Mouse (Mus musculus) adrenal gland, postnatal 4 days (tissue): ENCODE data around the gene Stk11. TPM values are rescaled to one million over a fixed set of nuclear protein-coding genes. Genes with fewer than 3 reads are reported as not detected.

Experiments used
- DNase-seq, 2 experiments: peaks; one replicate each; pipeline ENCODE4 v3.0.0; 2021 to 2022; ENCODE audit warnings: low spot score in 2 of 2, mixed read lengths in 2 of 2
- total RNA-seq, 2 experiments: library from RNA; stranded (reverse); gene quantifications; 2 replicates each; pipeline ENCODE4 v1.2.3; 2021

Gene Stk11
- total RNA-seq, 2 experiments from 2014 or later, result 130 to 139 TPM

DNA sequence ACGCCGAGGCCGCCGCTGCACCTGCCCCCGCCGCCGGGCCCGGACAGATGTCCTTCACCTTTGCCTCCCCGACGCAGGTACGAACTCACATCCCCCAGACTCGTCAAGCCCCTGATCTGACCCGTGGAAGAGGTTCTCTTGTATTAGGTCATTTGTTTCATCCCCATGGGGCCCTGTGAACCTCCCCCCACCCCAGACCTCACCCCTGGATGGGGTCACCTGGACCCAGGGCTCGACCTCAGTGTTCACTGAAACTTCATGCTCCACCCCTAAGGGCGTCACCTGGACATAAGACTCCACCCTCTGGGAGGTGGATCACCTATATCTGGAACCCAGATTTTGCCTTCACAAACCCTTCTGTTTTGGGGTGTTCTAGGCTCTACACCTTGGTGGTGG lies 26.9 kb downstream of the Stk11 start:
- DNase-seq, result no peak

GRCm38 (mm10) chr10:80143664-80144063 lies 28.1 kb downstream of the Stk11 start:
- DNase-seq, result no peak

DNA sequence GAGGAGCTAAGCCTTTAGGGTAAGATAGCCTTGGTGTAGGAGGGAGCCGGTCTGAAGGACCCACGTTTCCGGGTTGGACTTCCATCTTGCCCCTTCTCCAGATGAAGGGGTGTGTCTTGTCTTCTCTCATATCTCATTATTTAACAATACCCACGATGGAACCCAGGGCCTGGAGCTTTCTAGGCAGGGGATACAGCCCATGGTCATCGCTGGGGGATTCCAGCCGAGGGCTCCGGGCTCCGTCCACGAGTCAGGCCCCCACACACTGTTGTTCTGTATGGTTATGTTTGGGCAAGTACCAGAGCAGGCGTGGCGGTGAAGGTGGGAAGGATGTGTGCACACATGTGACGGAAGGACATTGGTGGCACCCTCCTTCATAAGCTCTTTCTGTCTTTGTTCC lies 28.6 kb downstream of the Stk11 start:
- no peak for DNase-seq

DNA sequence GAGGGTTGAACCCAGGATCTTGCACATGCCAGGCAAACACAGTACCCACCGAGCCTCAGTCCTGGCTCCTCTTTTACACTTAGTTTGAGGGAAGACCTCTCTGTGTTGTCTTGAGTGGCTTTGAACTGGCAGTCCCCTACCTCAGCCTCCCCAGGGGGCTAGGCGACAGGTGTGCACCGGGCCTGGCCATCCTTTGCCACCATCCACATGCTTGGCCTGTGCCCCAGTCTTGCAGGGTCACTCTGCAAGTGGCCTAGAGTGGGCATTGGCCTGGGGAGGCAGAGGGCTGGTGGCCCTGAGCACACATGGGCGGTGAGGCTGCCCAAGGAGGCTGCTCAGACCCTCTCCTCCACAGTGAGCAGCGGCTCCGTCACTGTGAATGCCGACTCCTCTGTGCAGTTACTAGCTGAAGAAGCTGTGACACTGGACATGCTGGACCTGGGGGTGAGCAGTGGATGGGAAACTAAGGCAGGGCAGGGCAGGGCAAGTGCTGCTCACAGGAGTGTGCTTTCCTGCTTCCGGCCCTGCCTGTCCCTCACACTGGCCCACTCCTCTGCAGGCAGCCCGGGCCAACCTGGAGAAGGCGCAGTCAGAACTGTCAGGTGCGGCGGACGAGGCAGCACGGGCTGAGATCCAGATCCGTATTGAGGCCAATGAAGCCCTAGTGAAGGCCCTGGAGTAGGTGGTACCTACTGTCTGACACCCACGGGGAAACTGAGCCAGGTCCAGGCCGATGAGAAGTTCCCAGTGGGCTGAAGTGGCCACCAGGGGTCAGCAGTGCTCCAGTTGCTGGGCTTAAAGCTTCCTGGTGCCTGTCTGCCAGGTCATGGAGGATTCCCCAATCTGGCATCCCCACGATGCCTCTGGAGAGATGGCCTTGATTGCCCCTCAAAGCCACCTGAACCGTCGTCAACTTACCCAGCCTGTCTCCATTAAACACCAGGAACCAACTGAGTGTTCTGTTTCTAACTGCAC lies 29.5 kb downstream of the Stk11 start:
- DNase-seq, result no peak

DNA sequence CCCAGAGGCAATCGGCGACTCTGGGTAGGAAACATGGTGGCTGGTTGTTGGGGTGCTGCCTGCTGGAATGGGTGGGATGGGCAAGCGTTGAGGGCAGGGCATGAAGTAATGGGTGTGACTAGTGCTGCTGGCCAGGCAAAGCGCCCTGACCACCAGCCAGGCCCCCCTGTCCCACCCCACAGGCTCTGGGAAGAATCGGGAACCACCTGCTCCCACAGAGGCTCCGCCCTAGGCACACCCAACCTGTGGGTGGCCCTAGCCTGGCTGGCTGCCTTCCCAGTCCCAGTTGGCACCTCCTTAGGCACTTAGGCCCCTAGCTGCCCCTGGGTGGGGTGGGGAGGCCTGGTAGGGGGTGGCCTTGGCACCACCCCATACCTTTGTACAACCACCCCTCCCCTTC lies 30.3 kb downstream of the Stk11 start:
- DNase-seq, result no peak

DNA sequence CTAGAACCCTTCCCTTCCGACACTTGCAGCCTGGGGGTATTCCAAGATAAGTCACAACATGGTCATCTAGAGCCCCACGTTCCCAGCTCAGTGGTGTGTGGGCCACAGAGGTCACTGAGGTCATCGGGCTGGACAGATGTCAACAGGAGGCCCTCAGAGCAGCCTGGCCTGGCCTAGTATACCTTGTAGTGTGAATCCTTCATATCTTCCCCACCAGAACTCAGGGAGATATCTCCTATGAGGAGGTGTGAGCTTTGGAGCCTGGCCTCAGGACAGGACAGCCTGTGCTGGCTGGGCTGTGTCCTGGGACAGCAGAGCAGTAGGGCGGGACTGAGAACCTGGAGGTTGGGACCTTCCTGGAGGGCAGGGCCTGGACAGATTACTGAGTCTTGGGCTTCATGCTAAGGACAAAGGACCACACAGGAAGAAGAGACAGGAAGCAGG lies 31.0 kb downstream of the Stk11 start:
- no peak for DNase-seq

- no peak for DNase-seq
Measured at GRCm38 (mm10) chr10:80147146-80147718, 31.6 kb downstream of the Stk11 start.

DNA sequence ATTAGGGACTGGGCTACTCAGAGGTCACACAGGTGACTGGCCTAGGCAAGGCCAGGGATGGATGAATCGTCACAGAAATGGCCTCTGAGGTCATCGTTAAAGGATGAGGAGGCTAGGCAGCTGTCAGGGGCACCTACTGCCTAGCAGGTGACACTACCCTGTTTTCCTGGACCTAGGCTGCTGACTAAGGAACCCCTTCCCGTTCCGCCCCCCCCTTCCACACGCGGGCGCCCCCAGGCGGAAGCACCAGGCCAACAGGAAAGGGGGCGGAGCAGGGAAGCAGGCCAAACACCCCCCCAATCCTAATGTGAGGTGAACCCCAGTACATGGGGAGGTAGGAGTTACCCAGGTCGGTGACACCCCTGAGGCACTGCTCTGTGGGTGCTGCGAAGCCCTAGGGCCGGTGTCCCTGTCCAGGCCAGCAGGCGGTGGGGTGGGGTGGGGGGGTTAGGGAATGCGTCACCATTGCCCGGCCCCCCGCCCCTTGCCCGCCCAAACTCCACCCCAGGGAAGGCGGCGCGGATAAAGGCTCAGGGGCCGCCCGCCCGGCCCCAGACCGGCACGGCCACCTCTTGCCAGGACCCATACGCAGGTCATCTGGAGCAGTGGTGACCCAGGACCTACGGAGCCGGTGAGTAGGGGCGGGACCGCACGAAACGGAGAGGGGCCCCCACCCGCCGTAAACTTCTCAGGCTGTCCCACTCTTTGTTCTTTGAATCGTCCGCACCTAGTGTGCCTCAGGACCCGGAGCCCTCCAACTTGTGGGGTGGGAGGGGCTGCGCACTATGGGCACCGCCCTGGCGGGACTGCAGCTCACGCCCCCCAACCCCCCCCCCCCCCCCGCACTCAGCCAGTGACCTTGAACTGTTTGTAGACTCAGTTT lies 32.4 kb downstream of the Stk11 start, which contains the start of gene Midn:
TSS of gene Midn (plus strand) at position 554 of the 883 bp plus-strand sequence.
- DNase-seq, result peak; percentile 78 to 81

DNA sequence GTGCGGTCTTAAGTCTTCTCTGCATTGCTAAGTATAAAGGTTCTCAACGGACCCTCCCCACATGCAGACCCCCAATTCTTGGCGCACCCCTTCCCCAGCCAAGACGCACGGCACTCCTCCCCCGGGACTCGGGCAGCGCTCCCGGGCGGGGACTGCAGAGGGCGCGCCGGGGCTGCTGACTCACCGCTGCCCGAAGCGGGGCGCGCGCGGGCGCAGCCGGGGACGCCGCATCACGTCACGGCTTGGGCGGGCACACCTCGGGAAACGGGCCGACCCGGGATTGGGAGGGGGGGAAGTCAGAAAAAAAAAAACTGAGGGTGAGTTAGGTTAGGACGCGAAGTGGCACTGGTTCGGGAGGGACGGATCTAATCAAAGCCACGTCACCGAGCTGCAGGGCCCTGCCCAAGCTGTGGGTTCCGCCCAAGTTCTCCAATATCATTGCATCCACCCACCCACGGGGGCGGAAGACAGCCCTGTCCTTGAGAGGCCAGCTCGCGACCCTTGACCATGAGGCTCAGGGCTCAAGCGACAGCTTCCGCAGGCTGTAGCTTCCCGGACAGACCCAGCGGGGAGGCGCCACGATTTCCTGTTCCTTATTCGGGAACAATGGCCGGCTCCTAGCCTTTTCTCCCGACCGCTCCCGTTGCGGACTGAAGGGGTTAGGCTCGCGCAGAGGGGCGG lies 33.1 kb downstream of the Stk11 start:
- DNase-seq, result peak; percentile 92 to 93

GRCm38 (mm10) chr10:80149291-80150225 lies 34.0 kb downstream of the Stk11 start:
- peak; percentile 90 to 94 for DNase-seq

GRCm38 (mm10) chr10:80150226-80151210 lies 34.9 kb downstream of the Stk11 start:
- DNase-seq, result no peak

DNA sequence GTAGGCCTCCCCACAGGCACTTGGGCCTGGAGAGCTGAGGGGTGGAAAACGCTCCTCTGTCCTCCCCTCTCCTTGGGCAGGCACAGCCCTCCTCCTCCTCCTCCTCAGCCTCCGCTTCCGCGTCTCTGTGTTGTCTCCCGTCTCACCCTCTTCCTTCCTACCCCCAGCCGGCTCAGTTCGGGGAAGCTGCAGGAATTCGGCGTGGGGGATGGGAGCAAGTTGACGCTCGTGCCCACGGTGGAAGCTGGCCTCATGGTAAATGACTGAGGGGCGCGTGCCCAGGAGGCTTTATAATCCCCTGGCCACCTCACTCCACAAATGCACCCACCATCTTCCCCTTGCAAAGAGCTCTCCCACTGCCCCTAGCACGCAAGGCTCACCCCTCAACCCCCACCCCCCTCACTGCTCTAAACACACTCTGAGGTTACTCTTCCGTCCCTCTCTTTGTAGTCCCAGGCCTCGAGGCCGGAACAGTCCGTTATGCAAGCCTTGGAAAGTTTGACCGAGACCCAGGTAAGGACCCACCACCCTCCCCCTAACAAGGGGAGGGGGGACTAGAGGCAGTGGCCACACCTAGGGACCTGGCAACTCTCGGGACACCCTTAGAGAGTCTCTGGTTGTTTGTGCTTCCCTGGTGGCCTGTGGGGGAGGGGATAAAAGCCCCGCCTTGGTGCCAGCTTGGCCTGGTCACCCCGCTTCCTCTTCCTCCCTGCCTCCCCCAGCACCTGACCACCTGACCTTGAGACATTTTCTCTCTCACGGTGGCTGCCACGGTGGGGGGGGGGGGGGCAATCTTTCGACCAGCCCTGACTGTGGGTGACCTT lies 35.8 kb downstream of the Stk11 start:
- DNase-seq, result no peak

GRCm38 (mm10) chr10:80152071-80152872 lies 36.7 kb downstream of the Stk11 start:
- no peak for DNase-seq

- DNase-seq, result no peak
Measured at GRCm38 (mm10) chr10:80152873-80153260, 37.3 kb downstream of the Stk11 start.

DNA sequence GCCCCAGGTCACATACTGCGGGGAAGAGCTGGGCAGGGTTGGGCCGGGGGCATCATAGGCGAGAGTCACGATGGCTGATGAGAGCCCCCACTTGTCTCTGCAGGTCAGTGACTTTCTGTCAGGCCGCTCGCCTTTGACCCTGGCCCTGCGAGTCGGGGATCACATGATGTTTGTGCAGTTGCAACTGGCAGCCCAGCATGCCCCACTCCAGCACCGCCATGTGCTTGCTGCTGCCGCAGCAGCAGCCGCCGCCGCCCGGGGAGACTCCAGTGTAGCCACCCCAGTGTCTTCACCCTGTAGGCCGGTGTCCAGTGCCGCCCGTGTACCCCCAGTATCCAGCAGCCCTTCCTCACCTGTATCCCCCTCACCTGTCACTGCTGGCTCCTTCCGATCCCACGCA lies 38.1 kb downstream of the Stk11 start:
- no peak for DNase-seq

GRCm38 (mm10) chr10:80154384-80154783 lies 38.8 kb downstream of the Stk11 start:
- DNase-seq, result no peak

- no peak for DNase-seq
Measured at GRCm38 (mm10) chr10:80155277-80155676, 39.7 kb downstream of the Stk11 start.
